Mouse (Mus musculus): Measurements from ENCODE around the gene Olfr1215. TPM values are rescaled to one million over a fixed set of nuclear protein-coding genes. Genes with fewer than 3 reads are reported as not detected.

The Olfr1215 gene
- polyA plus RNA-seq (2012; rRNA removed), result not detected in 2 replicates

GRCm38 (mm10) chr2:89006873-89007272 lies at the start of gene Olfr1215:
Gene Olfr1215 (minus strand): TSS chr2:89006973.

GRCm38 (mm10) chr2:89031965-89032364 lies 25.2 kb upstream of the Olfr1215 start, which contains the start of gene Olfr1217:
Gene Olfr1217 (minus strand): TSS chr2:89032065.

GRCm38 (mm10) chr2:89018240-89018639 lies 11.5 kb upstream of the Olfr1215 start, which contains the start of gene Olfr1216:
Gene Olfr1216 (minus strand): TSS chr2:89018340.

GRCm38 (mm10) chr2:88992553-88992952 lies 14.2 kb downstream of the Olfr1215 start, which contains the start of gene Olfr1214:
Gene Olfr1214 (minus strand): TSS chr2:88992653.

GRCm38 (mm10) chr2:88980181-88980580 lies 26.6 kb downstream of the Olfr1215 start, which contains the start of gene Gm13762:
Gene Gm13762 (minus strand): TSS chr2:88980281.

GRCm38 (mm10) chr2:88953669-88954068 lies 53.1 kb downstream of the Olfr1215 start, which contains the start of gene Olfr1212:
Gene Olfr1212 (plus strand): TSS chr2:88953969.

Other genes with a start within 250 kb of the Olfr1215 start
- gene Olfr1199, start 246.5 kb downstream of the Olfr1215 start, polyA plus RNA-seq (2012; rRNA removed), result not detected in 2 replicates
- not detected in 2 replicates for gene Olfr1200, start 236.5 kb downstream of the Olfr1215 start, polyA plus RNA-seq (2012; rRNA removed)
- not detected in 2 replicates for gene Olfr1201, start 213.9 kb downstream of the Olfr1215 start, polyA plus RNA-seq (2012; rRNA removed)
- not detected in 2 replicates for gene Olfr1202, start 192.5 kb downstream of the Olfr1215 start, polyA plus RNA-seq (2012; rRNA removed)
- not detected in 2 replicates for gene Olfr1205, start 177.2 kb downstream of the Olfr1215 start, polyA plus RNA-seq (2012; rRNA removed)
- gene Olfr1204, start 157.7 kb downstream of the Olfr1215 start, polyA plus RNA-seq (2012; rRNA removed), result not detected in 2 replicates
- gene Olfr1206, start 143.7 kb downstream of the Olfr1215 start, polyA plus RNA-seq (2012; rRNA removed), result not detected in 2 replicates
- not detected in 2 replicates for gene Olfr1208, start 104.7 kb downstream of the Olfr1215 start, polyA plus RNA-seq (2012; rRNA removed)
- gene Olfr1209, start 91.8 kb downstream of the Olfr1215 start, polyA plus RNA-seq (2012; rRNA removed), result not detected in 2 replicates
- gene Olfr1211, start 68.9 kb downstream of the Olfr1215 start, polyA plus RNA-seq (2012; rRNA removed), result not detected in 2 replicates
- gene Olfr1212, start 53.0 kb downstream of the Olfr1215 start, polyA plus RNA-seq (2012; rRNA removed), result not detected in 2 replicates
- not detected in 2 replicates for gene Gm13762, start 26.7 kb downstream of the Olfr1215 start, polyA plus RNA-seq (2012; rRNA removed)
- not detected in 2 replicates for gene Olfr1214, start 14.3 kb downstream of the Olfr1215 start, polyA plus RNA-seq (2012; rRNA removed)
- gene Olfr1216, start 11.4 kb upstream of the Olfr1215 start, polyA plus RNA-seq (2012; rRNA removed), result not detected in 2 replicates
- gene Olfr1217, start 25.1 kb upstream of the Olfr1215 start, polyA plus RNA-seq (2012; rRNA removed), result not detected in 2 replicates
- gene Olfr1218, start 54.2 kb upstream of the Olfr1215 start, polyA plus RNA-seq (2012; rRNA removed), result not detected in 2 replicates
- not detected in 2 replicates for gene Olfr1219, start 76.5 kb upstream of the Olfr1215 start, polyA plus RNA-seq (2012; rRNA removed)
- not detected in 2 replicates for gene Olfr1220, start 99.9 kb upstream of the Olfr1215 start, polyA plus RNA-seq (2012; rRNA removed)
- gene Olfr1221, start 110.3 kb upstream of the Olfr1215 start, polyA plus RNA-seq (2012; rRNA removed), result not detected in 2 replicates
- not detected in 2 replicates for gene Olfr1222, start 126.1 kb upstream of the Olfr1215 start, polyA plus RNA-seq (2012; rRNA removed)
- not detected in 2 replicates for gene Olfr1223, start 144.6 kb upstream of the Olfr1215 start, polyA plus RNA-seq (2012; rRNA removed)
- not detected in 2 replicates for gene Olfr1224-ps1, start 157.1 kb upstream of the Olfr1215 start, polyA plus RNA-seq (2012; rRNA removed)
- not detected in 2 replicates for gene Olfr1225, start 167.7 kb upstream of the Olfr1215 start, polyA plus RNA-seq (2012; rRNA removed)
- not detected in 2 replicates for gene Olfr1226, start 193.1 kb upstream of the Olfr1215 start, polyA plus RNA-seq (2012; rRNA removed)
- gene Olfr1228, start 247.1 kb upstream of the Olfr1215 start, polyA plus RNA-seq (2012; rRNA removed), result not detected in 2 replicates